Mouse (Mus musculus): ENCODE results near the gene Lamc1.

DNA sequence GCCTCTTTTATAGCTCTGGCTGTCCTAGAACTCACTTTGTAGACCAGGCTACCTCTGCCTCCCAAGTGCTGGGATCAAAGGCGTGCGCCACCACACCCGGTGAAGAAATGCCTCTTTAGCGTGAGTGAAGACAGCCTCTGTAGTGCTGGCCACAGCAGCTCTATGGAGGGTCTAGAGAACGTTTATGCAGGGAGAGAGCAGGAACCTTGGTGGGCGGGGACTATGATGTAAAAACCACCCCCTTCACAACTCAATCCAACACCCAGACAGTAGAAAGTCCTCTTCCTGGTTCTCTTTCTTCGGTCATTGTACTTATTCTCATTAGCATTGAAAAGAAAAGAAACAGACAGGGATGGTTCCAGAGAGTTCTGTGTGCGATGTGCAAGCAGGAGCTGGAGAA, 105.5 kb downstream of the Lamc1 start:
- no peak for TF ChIP-seq CTCF (IDR thresholded peaks at IDR 0.05; ENCODE audit: extremely low read depth, insufficient read length, insufficient replicate concordance, low read depth, low read length)
- no peak for TF ChIP-seq POLR2A (IDR thresholded peaks at IDR 0.05; ENCODE audit: low read depth, low read length)

Data from small intestine, adult 2 months (tissue).